Mouse (Mus musculus): Measurements from ENCODE around the gene Cnr1. TPM values are rescaled to one million over a fixed set of nuclear protein-coding genes. Genes with fewer than 3 reads are reported as not detected.
A peak's percentile ranks its signal among the peaks of the same experiment; 100 is the strongest.

Gene Cnr1
- 1.3 and 1.6 TPM in 2 replicates for polyA plus RNA-seq (2011; ENCODE audit: insufficient read depth, insufficient read length, low read depth, missing spikeins)

DNA sequence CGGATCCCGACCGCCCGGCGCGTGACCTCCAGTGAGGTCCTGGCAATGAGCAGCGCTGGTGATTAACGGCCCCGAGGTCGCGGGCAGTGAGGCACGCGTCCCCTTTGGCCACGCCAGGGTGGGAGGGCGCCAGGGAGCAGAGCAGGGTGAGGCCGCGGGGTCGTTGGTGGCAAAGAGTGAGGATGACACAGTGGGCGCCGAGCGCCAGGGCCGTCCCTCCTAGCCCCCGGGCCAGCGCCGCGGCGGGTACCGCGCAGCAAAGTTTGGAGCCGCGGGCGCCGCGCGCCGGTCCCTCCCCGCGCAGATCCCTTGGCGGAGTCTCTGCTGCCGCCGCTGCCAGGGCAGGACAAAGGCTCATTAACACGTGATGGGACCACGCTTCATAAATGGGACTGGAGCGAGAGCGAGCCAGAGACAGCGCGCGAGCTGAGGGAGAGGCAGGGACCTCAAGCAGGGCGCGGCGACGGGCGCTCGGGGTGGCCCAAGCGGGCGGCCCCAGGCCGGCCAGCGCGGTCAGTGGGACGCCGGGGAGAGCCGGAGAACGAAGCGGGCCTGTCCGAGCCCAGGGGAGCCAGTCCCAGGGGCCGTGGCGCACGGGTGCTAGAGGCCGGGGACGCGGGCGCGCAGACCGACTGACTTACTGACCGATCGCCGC lies at the start of gene Cnr1:
Gene Cnr1, plus strand, starts transcription at position 360 of the 655 bp plus-strand sequence.
- Histone ChIP-seq H3K27ac (ENCODE audit: insufficient read depth, low read length) (no peak within 1 kb of the TSS), H3K4me1 (ENCODE audit: control insufficient read depth, insufficient read depth, low read length) (no peaks in the 10 kb centered on the region), H3K9ac (ENCODE audit: low read depth, poor library complexity, severe bottlenecking) (peak within 1 kb of the TSS; percentile 58), H3K9me3 (replicated peaks; ENCODE audit: control insufficient read depth, insufficient read depth, low read length, poor library complexity, severe bottlenecking) (no peaks in the 10 kb centered on the region), H3K4me3 (ENCODE audit: low read depth, low read length) (peak within 1 kb of the TSS; percentile 64), H3K27me3 (ENCODE audit: control insufficient read depth, insufficient read depth, low read length, poor library complexity, severe bottlenecking) (no peaks in the 10 kb centered on the region), H3K36me3 (ENCODE audit: control insufficient read depth, insufficient read depth, low read length, poor library complexity, severe bottlenecking) (no peaks in the 10 kb centered on the region)
- TF ChIP-seq POLR2A (IDR thresholded peaks at IDR 0.05; ENCODE audit: insufficient read depth, low read length) (no peak), EP300 (IDR thresholded peaks at IDR 0.05; ENCODE audit: insufficient read depth, low read depth, low read length) (no peak), CTCF (IDR thresholded peaks at IDR 0.05; ENCODE audit: low read depth, low read length) (no peak)

DNA sequence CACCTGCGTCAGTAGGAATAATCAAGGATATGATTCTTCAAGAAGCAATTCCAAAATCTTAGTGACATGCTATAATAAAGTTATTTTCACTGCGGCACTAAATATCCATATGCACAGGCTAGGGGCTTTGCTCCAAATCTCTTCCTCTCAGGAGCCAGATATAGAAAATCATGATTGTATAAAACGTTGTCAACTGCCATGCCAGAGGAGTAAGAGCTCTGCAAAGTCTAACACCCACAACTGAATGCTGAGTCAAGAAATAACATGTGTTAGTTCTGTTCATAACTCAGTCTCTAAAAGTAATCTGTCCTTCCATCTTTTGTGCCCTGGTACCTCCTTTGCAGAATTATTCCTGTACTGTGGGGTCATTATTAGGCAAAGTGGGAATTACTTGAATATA lies 44.4 kb upstream of the Cnr1 start:
- TF ChIP-seq CTCF (IDR thresholded peaks at IDR 0.05; ENCODE audit: low read depth, low read length) (no peak), EP300 (IDR thresholded peaks at IDR 0.05; ENCODE audit: insufficient read depth, low read depth, low read length) (no peak), POLR2A (IDR thresholded peaks at IDR 0.05; ENCODE audit: insufficient read depth, low read length) (no peak)

GRCm38 (mm10) chr4:33886026-33886425 lies 38.4 kb upstream of the Cnr1 start:
- Histone ChIP-seq H3K4me1 (ENCODE audit: control insufficient read depth, insufficient read depth, low read length) (no peaks in the 10 kb centered on the region), H3K27ac (ENCODE audit: insufficient read depth, low read length) (no peak overlapping the region), H3K27me3 (ENCODE audit: control insufficient read depth, insufficient read depth, low read length, poor library complexity, severe bottlenecking) (no peaks in the 10 kb centered on the region), H3K4me3 (ENCODE audit: low read depth, low read length) (no peak overlapping the region), H3K9ac (ENCODE audit: low read depth, poor library complexity, severe bottlenecking) (no peak overlapping the region), H3K36me3 (ENCODE audit: control insufficient read depth, insufficient read depth, low read length, poor library complexity, severe bottlenecking) (no peaks in the 10 kb centered on the region), H3K9me3 (replicated peaks; ENCODE audit: control insufficient read depth, insufficient read depth, low read length, poor library complexity, severe bottlenecking) (no peaks in the 10 kb centered on the region)
- no peak for TF ChIP-seq CTCF (IDR thresholded peaks at IDR 0.05; ENCODE audit: low read depth, low read length)
- no peak for TF ChIP-seq EP300 (IDR thresholded peaks at IDR 0.05; ENCODE audit: insufficient read depth, low read depth, low read length)
- TF ChIP-seq POLR2A (IDR thresholded peaks at IDR 0.05; ENCODE audit: insufficient read depth, low read length) = no peak

More for the DNA sequence above, 44.4 kb upstream of the Cnr1 start:
- no peaks in the 10 kb centered on the region for H3K4me1 ChIP-seq (ENCODE audit: control insufficient read depth, insufficient read depth, low read length)
- no peak overlapping the region for H3K9ac ChIP-seq (ENCODE audit: low read depth, poor library complexity, severe bottlenecking)
- no peaks in the 10 kb centered on the region for H3K27me3 ChIP-seq (ENCODE audit: control insufficient read depth, insufficient read depth, low read length, poor library complexity, severe bottlenecking)
- H3K9me3 ChIP-seq (replicated peaks; ENCODE audit: control insufficient read depth, insufficient read depth, low read length, poor library complexity, severe bottlenecking) = no peaks in the 10 kb centered on the region
- H3K36me3 ChIP-seq (ENCODE audit: control insufficient read depth, insufficient read depth, low read length, poor library complexity, severe bottlenecking) = no peaks in the 10 kb centered on the region
- H3K4me3 ChIP-seq (ENCODE audit: low read depth, low read length) = no peak overlapping the region
- H3K27ac ChIP-seq (ENCODE audit: insufficient read depth, low read length) = no peak overlapping the region

DNA sequence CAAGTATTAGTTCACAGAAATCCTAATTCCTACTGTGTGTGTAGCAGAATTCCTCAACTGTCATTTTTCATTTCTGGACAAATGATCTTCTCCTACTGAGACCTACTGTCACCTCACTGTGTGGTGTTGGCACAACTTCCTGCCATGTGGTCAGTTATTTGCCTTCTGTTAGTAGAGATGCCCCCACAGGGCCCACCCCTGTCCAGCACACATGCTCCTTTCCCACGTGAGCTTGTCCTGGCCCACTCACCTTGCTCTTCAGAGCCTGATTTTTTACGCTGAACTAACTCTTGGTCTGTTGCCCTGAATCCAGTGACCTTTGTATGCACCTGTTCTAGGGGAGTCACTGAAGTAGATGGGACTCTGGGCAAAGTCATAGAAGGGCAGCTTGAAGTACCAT lies 34.4 kb upstream of the Cnr1 start:
- H3K36me3 ChIP-seq (ENCODE audit: control insufficient read depth, insufficient read depth, low read length, poor library complexity, severe bottlenecking) = no peaks in the 10 kb centered on the region
- no peaks in the 10 kb centered on the region for H3K9me3 ChIP-seq (replicated peaks; ENCODE audit: control insufficient read depth, insufficient read depth, low read length, poor library complexity, severe bottlenecking)
- no peak overlapping the region for H3K4me3 ChIP-seq (ENCODE audit: low read depth, low read length)
- H3K4me1 ChIP-seq (ENCODE audit: control insufficient read depth, insufficient read depth, low read length) = no peaks in the 10 kb centered on the region
- no peaks in the 10 kb centered on the region for H3K27me3 ChIP-seq (ENCODE audit: control insufficient read depth, insufficient read depth, low read length, poor library complexity, severe bottlenecking)
- no peak overlapping the region for H3K9ac ChIP-seq (ENCODE audit: low read depth, poor library complexity, severe bottlenecking)
- no peak overlapping the region for H3K27ac ChIP-seq (ENCODE audit: insufficient read depth, low read length)
- TF ChIP-seq POLR2A (IDR thresholded peaks at IDR 0.05; ENCODE audit: insufficient read depth, low read length) = no peak
- no peak for TF ChIP-seq EP300 (IDR thresholded peaks at IDR 0.05; ENCODE audit: insufficient read depth, low read depth, low read length)
- TF ChIP-seq CTCF (IDR thresholded peaks at IDR 0.05; ENCODE audit: low read depth, low read length) = no peak

DNA sequence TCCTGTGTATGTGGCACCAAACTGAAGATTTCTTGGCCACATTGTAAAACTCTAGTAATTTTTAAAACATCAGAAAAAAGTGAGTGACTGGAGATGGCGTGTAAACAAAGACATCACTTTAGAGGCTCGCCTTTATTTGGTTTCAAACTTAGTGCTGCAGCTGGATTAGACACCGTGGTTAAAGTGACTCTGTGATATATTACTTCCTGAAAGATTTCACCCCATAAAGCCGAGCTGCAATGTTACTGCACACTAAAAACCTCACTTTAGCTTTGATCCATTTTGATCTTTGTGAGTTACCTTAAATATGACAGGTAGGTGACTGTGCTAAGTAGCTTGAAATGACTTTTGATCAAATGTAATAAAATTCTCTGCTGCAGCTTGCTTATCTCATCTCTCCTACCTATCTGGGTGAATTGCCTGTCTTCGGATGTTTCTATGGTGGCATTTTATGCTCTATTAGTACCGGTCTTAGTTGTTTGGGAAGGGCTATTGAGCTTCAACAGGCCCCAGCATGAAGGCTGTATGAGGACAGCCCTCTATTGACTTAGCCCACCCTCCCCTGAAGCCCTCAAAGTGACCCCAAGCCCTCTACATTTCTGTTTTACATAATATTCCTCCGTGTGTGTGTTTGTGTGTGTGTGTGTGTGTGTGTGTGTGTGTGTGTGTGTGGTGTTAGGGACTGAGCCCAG lies 32.1 kb upstream of the Cnr1 start:
- Histone ChIP-seq H3K27me3 (ENCODE audit: control insufficient read depth, insufficient read depth, low read length, poor library complexity, severe bottlenecking) (no peaks in the 10 kb centered on the region), H3K4me1 (ENCODE audit: control insufficient read depth, insufficient read depth, low read length) (no peaks in the 10 kb centered on the region), H3K36me3 (ENCODE audit: control insufficient read depth, insufficient read depth, low read length, poor library complexity, severe bottlenecking) (no peaks in the 10 kb centered on the region), H3K4me3 (ENCODE audit: low read depth, low read length) (no peak overlapping the region), H3K9me3 (replicated peaks; ENCODE audit: control insufficient read depth, insufficient read depth, low read length, poor library complexity, severe bottlenecking) (no peaks in the 10 kb centered on the region), H3K27ac (ENCODE audit: insufficient read depth, low read length) (no peak overlapping the region), H3K9ac (ENCODE audit: low read depth, poor library complexity, severe bottlenecking) (no peak overlapping the region)
- TF ChIP-seq CTCF (IDR thresholded peaks at IDR 0.05; ENCODE audit: low read depth, low read length) (no peak), POLR2A (IDR thresholded peaks at IDR 0.05; ENCODE audit: insufficient read depth, low read length) (no peak), EP300 (IDR thresholded peaks at IDR 0.05; ENCODE audit: insufficient read depth, low read depth, low read length) (no peak)

GRCm38 (mm10) chr4:33893841-33894240 lies 30.6 kb upstream of the Cnr1 start:
- no peaks in the 10 kb centered on the region for H3K4me1 ChIP-seq (ENCODE audit: control insufficient read depth, insufficient read depth, low read length)
- H3K36me3 ChIP-seq (ENCODE audit: control insufficient read depth, insufficient read depth, low read length, poor library complexity, severe bottlenecking) = no peaks in the 10 kb centered on the region
- no peak overlapping the region for H3K4me3 ChIP-seq (ENCODE audit: low read depth, low read length)
- no peak for TF ChIP-seq POLR2A (IDR thresholded peaks at IDR 0.05; ENCODE audit: insufficient read depth, low read length)
- TF ChIP-seq EP300 (IDR thresholded peaks at IDR 0.05; ENCODE audit: insufficient read depth, low read depth, low read length) = no peak
- TF ChIP-seq CTCF (IDR thresholded peaks at IDR 0.05; ENCODE audit: low read depth, low read length) = no peak
- H3K27ac ChIP-seq (ENCODE audit: insufficient read depth, low read length) = no peak overlapping the region
- H3K27me3 ChIP-seq (ENCODE audit: control insufficient read depth, insufficient read depth, low read length, poor library complexity, severe bottlenecking) = no peaks in the 10 kb centered on the region
- H3K9ac ChIP-seq (ENCODE audit: low read depth, poor library complexity, severe bottlenecking) = no peak overlapping the region
- H3K9me3 ChIP-seq (replicated peaks; ENCODE audit: control insufficient read depth, insufficient read depth, low read length, poor library complexity, severe bottlenecking) = no peaks in the 10 kb centered on the region

Data from ES-Bruce4 (cell line).